Mouse (Mus musculus): ENCODE data around the gene Gm20388.

DNA sequence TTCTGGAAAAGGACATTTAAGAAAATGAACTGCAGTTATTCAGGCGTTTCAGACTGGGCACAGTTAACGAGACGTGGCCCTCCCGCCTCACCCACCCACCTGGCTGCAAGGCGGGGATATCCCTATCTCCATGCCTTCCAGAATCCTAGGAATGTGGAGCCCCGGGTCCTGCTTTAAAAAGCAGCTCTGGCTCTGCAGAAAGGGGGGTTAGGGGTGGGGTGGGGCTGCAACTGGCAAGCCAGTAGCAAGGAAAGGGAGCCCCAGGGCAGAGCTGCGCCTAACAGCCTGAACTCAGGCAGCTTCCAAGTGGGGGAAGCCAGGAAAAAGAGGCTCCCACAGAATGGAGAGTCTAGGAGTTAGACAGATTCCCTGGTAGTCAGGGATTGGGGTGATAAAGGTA lies 2668.6 kb downstream of the Gm20388 start:
- no peak for TF ChIP-seq CTCF (IDR thresholded peaks at IDR 0.05; ENCODE audit: low read depth, low read length)
- TF ChIP-seq EP300 (IDR thresholded peaks at IDR 0.05; ENCODE audit: insufficient read depth, low read depth, low read length): peak; percentile 41; the same call in 1 of the 2 replicates

Data from ES-Bruce4 (cell line).